ENCODE assay signal across 11 mouse cellular contexts in the genomic region with DNA sequence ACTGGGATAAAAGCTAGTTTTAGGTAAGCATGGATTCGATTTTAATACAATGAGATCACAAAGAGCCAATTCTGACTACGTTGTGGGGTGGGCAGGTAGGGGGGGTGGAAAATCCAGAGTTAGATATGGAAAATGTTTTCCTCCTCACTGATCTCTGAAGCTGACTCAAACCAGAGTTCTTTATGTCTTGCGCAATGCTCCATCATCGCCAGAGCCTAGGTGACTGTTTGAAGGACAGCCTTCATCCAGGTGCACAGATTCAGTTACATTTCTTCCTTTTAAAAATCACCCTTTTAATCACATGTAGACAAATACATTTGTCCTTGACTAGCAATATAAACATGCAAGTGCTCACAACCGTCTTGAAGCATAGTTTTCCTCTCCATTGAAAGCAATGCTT.
A peak's percentile ranks its signal among the peaks of the same experiment; 100 is the strongest.
DNase-seq lines count a peak whose midpoint lies in the region; ATAC-seq lines count a peak whose summit lies in the region.
"Had no signal": no experiment of that assay in that cellular context is flagged by ENCODE, and none has a peak within 500 bp of the region (broad histone marks: within the 10 kb centered on the region; RNA-seq: fewer than 3 reads in every experiment).

No protein-coding gene starts in this region.

- H3K9ac ChIP-seq in forebrain, embryonic 11.5 days (ENCODE audit: low read length), result no peak overlapping the region
- H3K9ac ChIP-seq in liver, embryonic 15.5 days, result no peak overlapping the region
- no peak overlapping the region for H3K9ac ChIP-seq in liver, embryonic 11.5 days (ENCODE audit: low read depth, low read length)
- H3K9ac ChIP-seq in hindbrain, embryonic 14.5 days, result peak overlapping the region; percentile 66
- H3K9ac ChIP-seq in neural tube, embryonic 13.5 days, result peak overlapping the region; percentile 58
- H3K9ac ChIP-seq: limb, embryonic 12.5 days; stomach, embryonic 15.5 days had no signal

- peaks cover 43% of the 10 kb centered on the region for H3K4me1 ChIP-seq in forebrain, embryonic 10.5 days
- peaks cover 11% of the 10 kb centered on the region; the same call in 1 of the 2 replicates for H3K4me1 ChIP-seq in forebrain, embryonic 11.5 days (replicated peaks; ENCODE audit: control insufficient read depth, insufficient read depth, low read length)
- H3K4me1 ChIP-seq in liver, embryonic 15.5 days (replicated peaks), result peaks cover 23% of the 10 kb centered on the region; the same call in 1 of the 2 replicates
- H3K4me1 ChIP-seq in liver, embryonic 11.5 days (replicated peaks; ENCODE audit: control insufficient read depth, insufficient read depth, low read length), result peaks cover 3% of the 10 kb centered on the region; the same call in 1 of the 2 replicates
- peaks cover 33% of the 10 kb centered on the region for H3K4me1 ChIP-seq in hindbrain, embryonic 14.5 days (replicated peaks; ENCODE audit: control insufficient read depth, insufficient read depth, low read length)
- H3K4me1 ChIP-seq in neural tube, embryonic 13.5 days (replicated peaks), result peaks cover 42% of the 10 kb centered on the region

- peak overlapping the region; percentile 81; the same call in 1 of the 2 replicates for H3K27ac ChIP-seq in forebrain, embryonic 10.5 days
- no peak overlapping the region for H3K27ac ChIP-seq in forebrain, embryonic 11.5 days (ENCODE audit: low read depth, low read length)
- H3K27ac ChIP-seq in liver, embryonic 15.5 days (replicated peaks), result peak overlapping the region; percentile 66
- H3K27ac ChIP-seq in liver, embryonic 11.5 days (ENCODE audit: low read depth, low read length), result no peak overlapping the region
- H3K27ac ChIP-seq in hindbrain, embryonic 14.5 days, result peak overlapping the region; percentile 83
- peak overlapping the region; percentile 46 for H3K27ac ChIP-seq in neural tube, embryonic 13.5 days (replicated peaks)

- H3K36me3 ChIP-seq in forebrain, embryonic 10.5 days (replicated peaks), result no peaks in the 10 kb centered on the region
- H3K36me3 ChIP-seq in forebrain, embryonic 11.5 days (ENCODE audit: control insufficient read depth, insufficient read depth, low read length), result no peaks in the 10 kb centered on the region
- no peaks in the 10 kb centered on the region for H3K36me3 ChIP-seq in liver, embryonic 15.5 days (replicated peaks)
- no peaks in the 10 kb centered on the region for H3K36me3 ChIP-seq in liver, embryonic 11.5 days (ENCODE audit: control insufficient read depth, insufficient read depth, low read length)
- no peaks in the 10 kb centered on the region for H3K36me3 ChIP-seq in hindbrain, embryonic 14.5 days (replicated peaks; ENCODE audit: control insufficient read depth, insufficient read depth)
- no peaks in the 10 kb centered on the region for H3K36me3 ChIP-seq in neural tube, embryonic 13.5 days
- H3K36me3 ChIP-seq: limb, embryonic 12.5 days; stomach, embryonic 15.5 days had no signal

- no peak for DNase-seq in forebrain, embryonic 10.5 days (ENCODE audit: extremely low spot score, low spot score)
- DNase-seq in forebrain, embryonic 11.5 days (ENCODE audit: low spot score), result no peak
- DNase-seq in liver, embryonic 11.5 days (ENCODE audit: low spot score), result no peak
- DNase-seq in hindbrain, embryonic 14.5 days (ENCODE audit: low spot score), result no peak
- no peak for DNase-seq in ovary, postnatal 36 days (ENCODE audit: low spot score)
- DNase-seq in right cerebral cortex, postnatal 4 days, result no peak
- DNase-seq: thymus, postnatal 4 days had no signal

- no peaks in the 10 kb centered on the region for H3K27me3 ChIP-seq in forebrain, embryonic 10.5 days (ENCODE audit: poor library complexity, severe bottlenecking)
- no peaks in the 10 kb centered on the region for H3K27me3 ChIP-seq in forebrain, embryonic 11.5 days (ENCODE audit: control insufficient read depth, insufficient read depth, low read length)
- no peaks in the 10 kb centered on the region for H3K27me3 ChIP-seq in liver, embryonic 15.5 days
- no peaks in the 10 kb centered on the region for H3K27me3 ChIP-seq in liver, embryonic 11.5 days (replicated peaks; ENCODE audit: control insufficient read depth, insufficient read depth, low read length)
- H3K27me3 ChIP-seq in hindbrain, embryonic 14.5 days (ENCODE audit: control insufficient read depth, insufficient read depth, low read length), result no peaks in the 10 kb centered on the region
- H3K27me3 ChIP-seq in neural tube, embryonic 13.5 days, result no peaks in the 10 kb centered on the region
- H3K27me3 ChIP-seq: limb, embryonic 12.5 days; stomach, embryonic 15.5 days had no signal

- H3K4me2 ChIP-seq in forebrain, embryonic 11.5 days (ENCODE audit: low read depth, low read length, severe bottlenecking), result no peak overlapping the region
- H3K4me2 ChIP-seq in liver, embryonic 15.5 days, result no peak overlapping the region
- H3K4me2 ChIP-seq in liver, embryonic 11.5 days, result no peak overlapping the region
- peak overlapping the region; percentile 52 for H3K4me2 ChIP-seq in hindbrain, embryonic 14.5 days (replicated peaks)
- peak overlapping the region; percentile 57 for H3K4me2 ChIP-seq in neural tube, embryonic 13.5 days
- H3K4me2 ChIP-seq: stomach, embryonic 15.5 days had no signal

- no peaks in the 10 kb centered on the region for H3K9me3 ChIP-seq in forebrain, embryonic 10.5 days
- H3K9me3 ChIP-seq in forebrain, embryonic 11.5 days (ENCODE audit: control insufficient read depth, low read length), result no peaks in the 10 kb centered on the region
- H3K9me3 ChIP-seq in liver, embryonic 15.5 days (replicated peaks), result no peaks in the 10 kb centered on the region
- no peaks in the 10 kb centered on the region for H3K9me3 ChIP-seq in liver, embryonic 11.5 days (ENCODE audit: control insufficient read depth, low read length)
- H3K9me3 ChIP-seq in hindbrain, embryonic 14.5 days (ENCODE audit: control insufficient read depth, low read length), result no peaks in the 10 kb centered on the region
- no peaks in the 10 kb centered on the region for H3K9me3 ChIP-seq in neural tube, embryonic 13.5 days
- H3K9me3 ChIP-seq: limb, embryonic 12.5 days; stomach, embryonic 15.5 days had no signal

- ATAC-seq in forebrain, embryonic 11.5 days (replicated peaks; ENCODE audit: low FRiP score), result no peak
- ATAC-seq in liver, embryonic 15.5 days (ENCODE audit: insufficient read depth), result no peak
- no peak for ATAC-seq in liver, embryonic 11.5 days (replicated peaks; ENCODE audit: low FRiP score)
- ATAC-seq in hindbrain, embryonic 14.5 days (ENCODE audit: low FRiP score), result no peak
- no peak for ATAC-seq in neural tube, embryonic 13.5 days (ENCODE audit: low read depth)

- H3K4me3 ChIP-seq in forebrain, embryonic 10.5 days, result no peak overlapping the region
- H3K4me3 ChIP-seq in forebrain, embryonic 11.5 days (ENCODE audit: low read depth, low read length), result no peak overlapping the region
- no peak overlapping the region for H3K4me3 ChIP-seq in liver, embryonic 15.5 days (replicated peaks)
- no peak overlapping the region for H3K4me3 ChIP-seq in liver, embryonic 11.5 days (ENCODE audit: low read depth, low read length)
- H3K4me3 ChIP-seq in hindbrain, embryonic 14.5 days (replicated peaks; ENCODE audit: low read length), result peak overlapping the region; percentile 36
- peak overlapping the region; percentile 38 for H3K4me3 ChIP-seq in neural tube, embryonic 13.5 days
- H3K4me3 ChIP-seq: stomach, embryonic 15.5 days had no signal

- WGBS in forebrain, embryonic 10.5 days, result 88% methylated on average over 5 of the region's 5 CpGs
- WGBS in forebrain, embryonic 11.5 days, result 86% methylated on average over 5 of the region's 5 CpGs
- 50% methylated on average over 5 of the region's 5 CpGs for WGBS in liver, embryonic 15.5 days (ENCODE audit: insufficient replicate concordance)
- 74% methylated on average over 5 of the region's 5 CpGs for WGBS in liver, embryonic 11.5 days
- 70% methylated on average over 5 of the region's 5 CpGs for WGBS in hindbrain, embryonic 14.5 days
- WGBS in neural tube, embryonic 13.5 days, result 81% methylated on average over 5 of the region's 5 CpGs

Comparison
In these comparisons a context has a peak if more than half of its experiments do, and no peak if none do; other contexts are left out.
1. H3K27ac ChIP-seq: peak in forebrain, embryonic 10.5 days (single experiment), liver, embryonic 15.5 days (single experiment), hindbrain, embryonic 14.5 days (single experiment) and neural tube, embryonic 13.5 days (single experiment); none in forebrain, embryonic 11.5 days (single experiment) and liver, embryonic 11.5 days (single experiment).
2. H3K4me3 ChIP-seq: peak in hindbrain, embryonic 14.5 days (single experiment) and neural tube, embryonic 13.5 days (single experiment); none in forebrain, embryonic 10.5 days (single experiment), forebrain, embryonic 11.5 days (single experiment), liver, embryonic 15.5 days (single experiment) and liver, embryonic 11.5 days (single experiment).
3. H3K4me2 ChIP-seq: peak in hindbrain, embryonic 14.5 days (single experiment) and neural tube, embryonic 13.5 days (single experiment); none in forebrain, embryonic 11.5 days (single experiment), liver, embryonic 15.5 days (single experiment) and liver, embryonic 11.5 days (single experiment).
4. H3K9ac ChIP-seq: peak in hindbrain, embryonic 14.5 days (single experiment) and neural tube, embryonic 13.5 days (single experiment); none in forebrain, embryonic 11.5 days (single experiment), liver, embryonic 15.5 days (single experiment) and liver, embryonic 11.5 days (single experiment).